Mouse (Mus musculus) B cell, adult 2 months (primary cell): ENCODE measurements around the gene Wdtc1.

Experiments
- DNase-seq, 2 experiments: peaks; one replicate each; pipeline ENCODE4 v3.0.0; 2022

Gene Wdtc1

GRCm38 (mm10) chr4:133244289-133244688 is 109.0 kb downstream of the Wdtc1 start:
- DNase-seq, result no peak

- no peak for DNase-seq
These were observed 109.7 kb downstream of the Wdtc1 start for GRCm38 (mm10) chr4:133243538-133243937.

- no peak for DNase-seq
These were observed 110.6 kb downstream of the Wdtc1 start for GRCm38 (mm10) chr4:133242710-133243109.
